Mouse (Mus musculus) kidney, adult 2 months (tissue): ENCODE results near the gene Naglu. TPM values are rescaled to one million over a fixed set of nuclear protein-coding genes. Genes with fewer than 3 reads are reported as not detected.

Experiments used
- DNase-seq: peaks from one replicate; pipeline ENCODE4 v3.0.0; 2021
- H3K27ac ChIP-seq: fragments of 200-500 bp; 2 replicates; pipeline ENCODE4 v1.5.1; 2012; ENCODE audit warnings: low read depth, low read length, control low read depth, inconsistent platforms; ENCODE audit not compliant: insufficient read depth
- H3K27me3 ChIP-seq: fragments of 200-500 bp; replicated peaks from 2 replicates; pipeline ENCODE4 v1.6.1; 2012; ENCODE audit warnings: mild to moderate bottlenecking, moderate library complexity, low read length, inconsistent platforms; ENCODE audit not compliant: control insufficient read depth, insufficient read depth
- H3K36me3 ChIP-seq: fragments of 200-500 bp; 2 replicates; pipeline ENCODE4 v1.6.1; 2012; ENCODE audit warnings: mild to moderate bottlenecking, moderate library complexity, low read length, inconsistent platforms; ENCODE audit not compliant: control insufficient read depth, insufficient read depth
- H3K4me1 ChIP-seq: fragments of 200-500 bp; 2 replicates; pipeline ENCODE4 v1.6.1; 2011; ENCODE audit warnings: low read length; ENCODE audit not compliant: control insufficient read depth, insufficient read depth
- H3K4me3 ChIP-seq: fragments of 200-500 bp; 2 replicates; pipeline ENCODE4 v1.5.1; 2011; ENCODE audit warnings: mild to moderate bottlenecking, low read depth, low read length, control low read depth; ENCODE audit not compliant: insufficient read depth
- CTCF ChIP-seq: fragments of 200-500 bp; conservative IDR thresholded peaks from 2 replicates; pipeline ENCODE4 v1.5.1; 2011; ENCODE audit warnings: low read depth, mild to moderate bottlenecking, control low read depth, low read length, moderate library complexity, mixed read lengths; ENCODE audit not compliant: insufficient read depth, insufficient read length
- POLR2A ChIP-seq: fragments of 200-500 bp; IDR thresholded peaks from one replicate; pipeline ENCODE4 v1.6.1; 2011; ENCODE audit warnings: low read depth, low read length, control low read depth
- WGBS: fragments of 180-500 bp; shearing (Covaris S2); methylation state at CpG from one replicate; pipeline ENCODE4 v1.1.7; 2018; 5-methylcytosine and 5-hydroxymethylcytosine counted together
- polyA plus RNA-seq: library from polyadenylated mRNA; depleted of rRNA; stranded (reverse); fragments of >200 nt; gene quantifications from 2 replicates; pipeline ENCODE4 v1.2.3, GENCODE M21; 2012

The Naglu gene
- polyA plus RNA-seq, 1 experiment = 50.6 TPM

- no peak for DNase-seq
- Histone ChIP-seq H3K36me3 (peaks cover 6% of the 10 kb centered on the region), H3K4me1 (no peaks in the 10 kb centered on the region), H3K27me3 (no peaks in the 10 kb centered on the region), H3K4me3 (no peak overlapping the region), H3K27ac (no peak overlapping the region)
- WGBS = 95% methylated on average over 1 of the region's 1 CpGs
- no peak for TF ChIP-seq POLR2A
- no peak for TF ChIP-seq CTCF
Observed at GRCm38 (mm10) chr11:101031470-101031869, 38.3 kb upstream of the Naglu start.

- Histone ChIP-seq H3K27ac (no peak overlapping the region), H3K27me3 (no peaks in the 10 kb centered on the region), H3K4me3 (no peak overlapping the region), H3K4me1 (no peaks in the 10 kb centered on the region), H3K36me3 (peaks cover 5% of the 10 kb centered on the region)
- 96% methylated on average over 17 of the region's 17 CpGs for WGBS
- TF ChIP-seq CTCF = no peak
- TF ChIP-seq POLR2A = no peak
- DNase-seq = no peak
Observed at GRCm38 (mm10) chr11:101033856-101034500, 35.8 kb upstream of the Naglu start.

- H3K36me3 ChIP-seq = peaks cover 7% of the 10 kb centered on the region
- no peaks in the 10 kb centered on the region for H3K4me1 ChIP-seq
- TF ChIP-seq CTCF (no peak), POLR2A (no peak)
- H3K27ac ChIP-seq = no peak overlapping the region
- H3K4me3 ChIP-seq = no peak overlapping the region
- no peak for DNase-seq
- H3K27me3 ChIP-seq = no peaks in the 10 kb centered on the region
- 83% methylated on average over 8 of the region's 8 CpGs for WGBS
Observed at GRCm38 (mm10) chr11:101034614-101035327, 35.0 kb upstream of the Naglu start.

GRCm38 (mm10) chr11:101035328-101035695 is 34.5 kb upstream of the Naglu start:
- H3K4me1 ChIP-seq = no peaks in the 10 kb centered on the region
- H3K27me3 ChIP-seq = no peaks in the 10 kb centered on the region
- H3K36me3 ChIP-seq = peaks cover 5% of the 10 kb centered on the region
- no peak overlapping the region for H3K4me3 ChIP-seq
- 48% methylated on average over 4 of the region's 4 CpGs for WGBS
- no peak for DNase-seq
- H3K27ac ChIP-seq = no peak overlapping the region
- TF ChIP-seq CTCF (no peak), POLR2A (no peak)

- Histone ChIP-seq H3K4me1 (no peaks in the 10 kb centered on the region), H3K4me3 (no peak overlapping the region), H3K27ac (no peak overlapping the region), H3K27me3 (no peaks in the 10 kb centered on the region), H3K36me3 (peaks cover 4% of the 10 kb centered on the region)
- WGBS = 90% methylated on average over 10 of the region's 10 CpGs
- TF ChIP-seq CTCF = no peak
- TF ChIP-seq POLR2A = no peak
- DNase-seq = no peak
Observed at GRCm38 (mm10) chr11:101037795-101038194, 32.0 kb upstream of the Naglu start.

- DNase-seq = no peak
- no peaks in the 10 kb centered on the region for H3K4me1 ChIP-seq
- H3K36me3 ChIP-seq = peaks cover 5% of the 10 kb centered on the region
- no peaks in the 10 kb centered on the region for H3K27me3 ChIP-seq
- H3K27ac ChIP-seq = no peak overlapping the region
- H3K4me3 ChIP-seq = no peak overlapping the region
- WGBS = 92% methylated on average over 4 of the region's 4 CpGs
- no peak for TF ChIP-seq POLR2A
- no peak for TF ChIP-seq CTCF
Observed at GRCm38 (mm10) chr11:101045826-101046225, 24.0 kb upstream of the Naglu start.

- H3K36me3 ChIP-seq = peaks cover 5% of the 10 kb centered on the region
- H3K27me3 ChIP-seq = no peaks in the 10 kb centered on the region
- H3K4me1 ChIP-seq = no peaks in the 10 kb centered on the region
- WGBS = 47% methylated on average over 9 of the region's 9 CpGs
- H3K4me3 ChIP-seq = no peak overlapping the region
- TF ChIP-seq CTCF = no peak
- no peak overlapping the region for H3K27ac ChIP-seq
- no peak for DNase-seq
Observed at GRCm38 (mm10) chr11:101046440-101046839, 23.4 kb upstream of the Naglu start.
